Mouse (Mus musculus) gastrocnemius, postnatal 14 days (tissue): ENCODE data around the gene Ldlrad3. TPM values are rescaled to one million over a fixed set of nuclear protein-coding genes. Genes with fewer than 3 reads are reported as not detected.

ENCODE experiments used
- DNase-seq: peaks from one replicate; pipeline ENCODE4 v3.0.0; 2021; ENCODE audit warnings: mixed read lengths
- intact Hi-C: fragments of 180-260 bp; cut with DNase I; formaldehyde crosslinking; loops from one replicate; pipeline ENCODE4 v1.15.1; 2025; ENCODE audit warnings: low total_unique reads
- total RNA-seq, 2 experiments: library from RNA; stranded (reverse); gene quantifications; 2 replicates each; pipeline ENCODE4 v1.2.3; 2021

Ldlrad3 gene
- total RNA-seq, 2 experiments from 2014 or later, result 7.3 to 8.8 TPM

DNA sequence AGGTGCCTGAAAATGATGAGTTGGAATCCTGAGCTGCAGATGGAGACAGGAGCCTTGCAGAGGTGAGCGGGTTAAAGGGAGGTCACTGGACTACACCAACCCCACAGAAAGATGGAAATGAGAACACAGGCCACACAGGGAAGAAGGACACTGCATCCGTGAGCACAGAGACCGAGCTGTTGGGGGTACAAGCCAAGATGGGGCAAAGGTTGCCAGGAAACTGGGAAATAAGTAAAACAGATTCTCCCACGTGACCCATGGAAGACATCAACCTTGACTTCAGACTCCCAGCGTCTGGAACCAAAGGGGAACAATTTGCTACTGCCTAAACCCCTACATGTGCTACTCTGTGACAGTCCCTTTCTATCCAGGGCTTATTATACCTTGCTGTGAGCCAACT is 33.3 kb downstream of the Ldlrad3 start:
- intact Hi-C loops, result no loop called here

DNA sequence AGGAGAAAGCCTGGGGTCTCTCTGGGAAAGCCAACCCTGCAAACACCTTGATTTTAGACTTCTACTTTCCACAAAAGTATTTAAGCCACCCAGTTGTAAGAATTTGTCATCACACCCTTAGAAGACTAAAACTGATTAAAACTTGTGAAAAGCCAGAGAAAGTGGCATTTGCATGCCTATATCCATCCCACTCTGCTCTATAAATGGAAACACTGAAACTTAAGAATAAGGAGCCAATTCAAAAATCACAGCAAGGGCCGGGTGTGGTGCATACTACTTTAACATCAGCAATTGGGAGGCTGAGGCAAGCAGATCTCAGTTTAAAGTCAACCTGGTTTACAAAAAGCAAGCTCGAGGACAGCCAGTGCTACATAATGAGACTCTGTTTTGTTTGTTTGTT is 37.1 kb downstream of the Ldlrad3 start:
- intact Hi-C loops, result no loop called here
- no peak for DNase-seq

More for the DNA sequence above, 33.3 kb downstream of the Ldlrad3 start:
- DNase-seq, result no peak

DNA sequence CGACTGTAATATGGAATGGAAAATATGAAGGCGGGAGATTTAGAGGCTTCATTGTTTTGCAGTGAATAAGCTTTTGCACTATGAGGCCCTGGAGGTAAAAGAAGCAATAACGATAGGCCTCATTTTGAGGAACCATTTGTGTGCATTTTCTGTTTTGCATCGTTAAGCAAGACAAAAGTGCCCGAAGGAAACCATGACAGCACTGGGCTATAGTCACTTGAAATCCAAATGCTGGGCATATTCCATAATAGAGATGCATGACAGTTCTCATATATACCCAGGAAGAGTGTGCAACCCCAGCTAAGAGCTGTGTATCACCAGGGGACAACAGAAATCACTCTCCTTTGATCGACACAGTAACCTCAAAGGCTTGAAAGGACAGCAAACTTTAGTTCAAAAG is 38.1 kb downstream of the Ldlrad3 start:
- intact Hi-C loops, result no loop called here
- DNase-seq, result no peak

DNA sequence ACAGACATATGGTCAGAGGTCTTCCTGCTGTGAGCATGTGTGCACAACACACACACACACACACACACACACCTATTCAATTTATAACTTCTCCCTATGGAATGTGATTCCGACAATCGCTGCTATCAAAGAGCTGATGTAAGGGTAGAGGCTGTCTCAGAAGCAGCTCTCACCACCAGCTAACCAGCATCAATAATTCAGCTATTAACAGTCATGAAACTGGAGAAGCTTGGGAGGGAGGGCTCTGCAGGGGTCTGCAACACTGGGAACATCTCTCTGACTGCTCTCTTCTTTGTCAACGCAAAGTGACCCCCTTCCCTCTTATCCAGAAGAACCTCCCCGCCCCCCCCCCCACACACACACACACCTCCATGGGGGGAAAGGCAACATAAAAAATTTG is 38.6 kb downstream of the Ldlrad3 start:
- intact Hi-C loops, result no loop called here
- no peak for DNase-seq

DNA sequence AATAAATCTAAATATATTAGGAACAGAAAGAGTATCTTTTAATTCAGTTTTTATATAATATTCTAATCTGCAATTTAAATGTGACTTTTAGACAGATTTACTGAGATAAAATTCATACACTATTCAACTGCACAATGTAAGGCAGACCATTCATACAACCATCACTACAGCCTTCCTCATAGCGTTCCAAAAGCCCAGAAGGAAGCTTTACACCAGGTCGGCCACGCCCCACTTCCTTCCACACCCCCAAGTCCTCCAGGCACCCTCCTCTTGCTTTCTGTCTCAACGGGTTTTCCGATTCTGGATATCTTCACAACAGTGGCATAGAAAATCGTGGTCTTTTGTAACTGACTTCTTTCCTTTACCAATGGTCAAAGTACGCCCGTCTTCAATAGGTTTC is 39.8 kb downstream of the Ldlrad3 start:
- intact Hi-C loops, result no loop called here
- no peak for DNase-seq

DNA sequence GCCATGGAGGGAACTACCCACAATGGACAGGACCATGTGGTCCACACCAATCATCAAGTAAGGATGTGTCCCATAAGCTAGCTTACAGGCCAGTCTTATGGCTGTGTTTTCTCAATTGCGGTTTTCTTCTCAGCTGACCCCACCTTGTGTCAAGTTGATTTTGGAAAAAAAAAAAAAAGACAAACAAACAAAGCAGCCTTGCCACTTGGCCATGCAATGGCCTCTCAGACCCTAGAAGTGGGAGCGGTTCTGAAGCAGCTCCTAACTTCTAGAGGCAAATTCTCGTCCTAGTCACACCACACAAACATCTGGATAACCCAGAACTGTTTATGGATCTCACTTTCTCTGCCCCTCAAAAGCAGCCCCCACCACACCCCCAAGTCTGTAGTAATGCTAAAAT is 41.1 kb downstream of the Ldlrad3 start:
- DNase-seq, result no peak
- intact Hi-C loops, result no loop called here

DNA sequence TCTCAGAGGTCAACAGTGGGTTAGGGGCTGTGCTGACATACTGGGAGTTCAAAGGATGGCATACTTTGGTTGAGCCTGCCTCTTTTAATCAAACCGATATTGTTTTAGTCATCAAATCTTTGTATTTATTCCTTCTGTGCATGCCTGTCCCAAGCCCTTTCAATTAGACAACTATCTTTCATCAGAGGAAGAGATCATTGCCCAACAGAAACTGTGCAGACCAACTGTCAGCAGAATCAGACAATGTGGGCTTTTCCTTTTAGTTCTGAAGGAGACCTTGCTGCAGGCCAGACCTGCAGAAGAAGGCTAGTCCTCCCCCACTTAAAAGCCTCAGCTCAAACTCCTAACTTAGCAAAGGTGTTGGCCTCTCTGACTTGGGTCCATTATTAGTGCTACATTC is 41.9 kb downstream of the Ldlrad3 start:
- DNase-seq, result no peak
- intact Hi-C loops, result no loop called here

DNA sequence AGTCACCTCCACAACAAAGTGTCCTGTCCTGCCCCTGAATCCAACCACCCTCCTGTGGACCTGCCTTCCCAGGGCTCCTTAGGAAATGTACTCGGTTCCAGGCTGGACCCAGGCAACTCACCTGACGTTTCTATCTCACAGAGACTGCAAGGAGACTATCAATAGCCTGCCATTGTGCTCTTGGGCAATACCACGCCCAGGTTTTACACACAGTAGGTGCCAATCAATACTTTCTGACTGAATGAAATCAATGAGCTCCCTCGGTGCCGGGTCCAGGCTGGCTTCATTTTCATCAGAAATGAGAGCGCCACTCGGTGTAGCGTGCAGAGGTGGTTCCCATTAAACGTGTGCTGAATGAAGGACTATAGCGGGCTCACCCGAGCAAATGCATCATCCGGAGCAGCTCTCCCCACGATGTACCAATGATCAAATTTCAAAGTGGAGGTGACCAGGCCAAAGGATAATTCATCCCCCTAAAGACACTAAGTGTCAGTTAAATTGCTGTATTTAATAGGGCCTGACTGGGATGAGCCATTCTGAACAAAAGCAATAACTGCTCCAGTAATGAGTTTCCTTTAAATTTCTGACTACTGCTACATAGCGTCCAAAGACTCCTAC is 43.4 kb downstream of the Ldlrad3 start:
- no peak for DNase-seq
- intact Hi-C loops, result no loop called here

DNA sequence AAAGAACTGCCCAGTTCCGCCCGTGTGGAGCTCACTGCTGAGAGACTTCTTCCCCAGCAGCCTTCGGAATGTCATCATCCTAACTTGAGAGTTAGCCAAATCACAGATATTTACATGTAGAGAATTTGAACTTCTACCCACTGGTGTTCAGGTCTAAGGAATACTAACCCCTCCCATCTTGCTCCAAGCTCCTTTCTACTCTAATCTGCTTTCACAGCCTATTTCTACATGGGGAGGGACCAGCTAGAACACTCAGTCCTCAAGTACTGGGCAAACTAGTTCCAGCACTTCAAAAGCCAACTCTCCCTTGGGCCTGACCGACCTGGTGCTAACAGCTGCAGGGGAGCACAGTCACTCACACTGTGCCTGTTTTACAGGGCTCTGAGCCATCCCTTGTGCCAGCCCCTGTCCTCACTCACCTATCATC is 44.0 kb downstream of the Ldlrad3 start:
- intact Hi-C loops, result no loop called here

DNA sequence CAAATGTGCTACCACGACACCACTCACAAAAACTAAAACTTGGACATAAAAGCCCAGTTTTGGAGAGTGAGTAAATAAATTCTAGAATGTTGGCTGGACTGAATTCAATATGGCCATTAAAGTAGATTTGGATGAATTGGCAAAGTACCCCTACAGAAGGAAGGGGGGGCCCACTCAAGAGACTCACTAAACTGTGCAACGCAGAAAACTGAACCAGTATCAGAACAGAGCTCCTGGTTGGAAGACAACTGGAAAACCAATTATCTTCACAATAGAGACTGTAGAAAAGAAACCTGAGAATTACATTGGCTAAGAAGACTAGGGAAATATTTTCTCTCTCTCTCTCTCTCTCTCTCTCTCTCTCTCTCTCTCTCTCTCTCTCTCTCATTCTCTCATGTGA is 45.0 kb downstream of the Ldlrad3 start:
- intact Hi-C loops, result no loop called here

More for the DNA sequence above, 44.0 kb downstream of the Ldlrad3 start:
- DNase-seq, result no peak

DNA sequence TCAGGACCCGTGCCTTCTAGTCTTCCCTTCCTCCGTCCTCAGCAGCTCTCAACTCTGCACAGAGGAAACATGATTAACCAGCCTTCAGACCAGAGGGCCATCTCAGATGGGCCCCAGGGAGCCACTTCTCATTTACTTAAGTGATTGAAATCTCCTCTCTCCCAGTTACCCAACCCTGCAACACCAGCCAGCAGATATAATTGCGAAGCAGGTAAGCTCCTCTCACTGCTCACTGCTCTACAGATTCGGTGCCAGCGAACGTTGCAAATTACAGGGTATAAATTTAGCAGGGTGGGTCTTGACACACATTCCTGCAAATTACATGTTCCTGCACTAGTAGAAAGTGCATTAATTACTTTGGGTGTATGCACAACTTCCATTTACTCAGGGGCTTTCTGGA is 48.3 kb downstream of the Ldlrad3 start:
- DNase-seq, result no peak

More for the DNA sequence above, 45.0 kb downstream of the Ldlrad3 start:
- no peak for DNase-seq

DNA sequence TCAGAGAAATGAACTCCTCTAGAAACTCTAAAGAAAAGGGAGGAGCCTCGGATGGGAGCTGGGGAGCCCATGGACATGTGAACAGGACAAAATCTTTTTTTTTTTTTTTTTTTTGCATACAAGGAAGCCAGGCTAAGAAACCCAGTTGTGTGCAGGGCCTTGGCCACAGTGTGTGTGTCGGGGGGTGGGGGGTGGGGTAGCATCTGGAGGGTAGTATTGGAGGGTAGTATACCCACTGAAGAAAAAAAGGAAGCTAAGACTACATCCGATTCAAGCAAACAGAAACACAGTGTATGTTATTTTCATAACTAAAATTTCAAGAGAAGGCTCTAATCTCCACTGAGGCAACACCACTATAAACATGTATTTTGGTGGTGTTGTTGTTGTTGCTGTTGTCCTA is 50.0 kb downstream of the Ldlrad3 start:
- intact Hi-C loops, result no loop called here
- DNase-seq, result no peak

More for the DNA sequence above, 48.3 kb downstream of the Ldlrad3 start:
- intact Hi-C loops, result no loop called here

DNA sequence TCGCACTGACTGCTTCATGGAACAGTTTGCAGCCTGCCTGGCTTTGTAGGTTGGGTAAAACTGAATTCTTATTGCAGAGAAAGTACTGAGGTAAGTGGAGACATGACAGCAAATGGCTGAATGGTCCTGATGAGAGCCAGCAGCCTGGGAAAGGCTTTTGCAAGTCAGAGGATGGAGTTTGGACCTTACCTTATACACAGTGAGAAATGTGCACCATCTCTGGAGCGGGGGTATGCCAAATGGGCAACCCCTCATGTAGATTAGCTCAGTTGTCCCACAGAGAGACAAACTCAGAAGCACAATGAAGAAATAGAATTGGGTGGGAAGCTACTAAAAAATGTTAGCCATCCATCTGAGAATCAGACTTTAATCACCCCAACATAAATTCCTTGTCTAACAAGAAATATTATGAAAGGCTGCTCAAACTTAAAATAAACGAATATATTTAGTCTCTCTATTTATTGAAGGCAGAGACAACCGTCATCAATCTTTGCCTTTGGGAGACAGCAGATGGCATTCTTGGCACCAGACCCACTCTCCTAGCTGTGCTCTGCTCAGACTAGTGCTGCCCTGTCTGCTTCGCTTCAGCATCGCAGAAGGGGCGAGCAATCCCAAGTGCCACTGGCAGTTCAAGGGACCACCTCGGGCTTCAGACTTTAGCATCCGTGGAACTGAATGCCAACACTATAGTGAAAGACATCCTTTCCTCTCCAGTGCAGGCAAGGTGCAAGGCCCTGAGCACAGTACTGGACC is 51.5 kb downstream of the Ldlrad3 start:
- intact Hi-C loops, result no loop called here
- peak; percentile 43 for DNase-seq

DNA sequence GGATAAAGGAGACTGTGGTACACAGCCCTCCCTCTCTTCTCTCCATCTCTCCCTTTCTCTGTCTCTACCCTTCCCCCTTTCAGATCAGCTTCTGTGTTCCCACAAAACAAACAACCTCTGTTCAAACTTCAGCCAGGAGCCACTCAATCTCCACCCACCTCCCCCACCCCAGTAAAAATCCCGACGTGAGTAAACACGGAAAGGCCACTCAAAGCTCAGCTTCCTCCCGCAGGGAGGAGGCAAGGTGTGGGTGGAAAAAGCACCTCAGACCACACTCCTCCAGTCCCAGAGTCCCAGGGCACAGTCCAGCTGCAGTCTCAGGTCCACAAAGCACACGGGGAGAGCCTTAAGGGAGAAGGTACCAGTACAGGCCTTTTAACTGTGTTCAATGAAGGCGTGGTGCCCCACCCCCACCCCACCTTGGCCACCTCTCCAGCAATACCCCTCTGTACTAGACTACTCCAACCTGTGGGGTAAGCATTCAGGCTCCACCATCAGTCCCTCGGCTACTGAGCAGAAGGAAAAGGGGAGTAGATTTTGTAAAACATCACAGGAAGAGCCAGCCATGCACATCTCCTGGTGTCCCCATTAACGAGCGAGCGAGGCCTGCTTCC is 53.1 kb downstream of the Ldlrad3 start:
- intact Hi-C loops, result no loop called here
- DNase-seq, result no peak

DNA sequence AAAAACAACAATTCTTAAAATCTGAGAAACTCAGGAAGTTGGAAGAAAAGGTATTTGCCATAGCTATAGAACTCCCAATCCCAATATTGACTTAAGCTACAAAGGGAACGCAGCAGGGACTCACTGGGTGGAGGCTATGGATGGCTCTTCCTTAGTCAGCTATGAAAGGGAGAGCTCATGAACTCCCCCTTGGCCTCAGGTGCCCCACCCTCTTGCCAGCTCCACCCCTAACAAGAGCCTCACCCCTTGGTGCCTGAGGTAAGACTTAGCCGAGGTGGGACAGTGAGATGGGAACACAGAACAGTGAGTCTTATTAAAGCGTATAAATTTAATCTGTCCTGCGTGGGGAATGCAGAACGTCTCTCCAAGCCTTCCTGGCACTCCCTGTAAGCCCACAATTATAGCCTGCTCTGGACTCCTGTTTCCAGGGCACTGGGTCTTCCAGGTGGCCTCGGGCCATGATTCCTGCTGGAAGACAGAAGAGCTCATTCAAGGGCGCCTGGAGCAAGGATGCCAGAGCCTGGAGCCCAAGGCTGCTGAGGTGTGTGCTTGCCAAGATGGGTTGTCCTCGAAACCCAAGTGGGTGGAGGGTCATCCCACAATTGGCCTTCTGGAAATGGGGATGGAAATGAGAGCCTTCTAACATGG is 55.9 kb downstream of the Ldlrad3 start:
- intact Hi-C loops, result no loop called here
- peak; percentile 81 for DNase-seq

DNA sequence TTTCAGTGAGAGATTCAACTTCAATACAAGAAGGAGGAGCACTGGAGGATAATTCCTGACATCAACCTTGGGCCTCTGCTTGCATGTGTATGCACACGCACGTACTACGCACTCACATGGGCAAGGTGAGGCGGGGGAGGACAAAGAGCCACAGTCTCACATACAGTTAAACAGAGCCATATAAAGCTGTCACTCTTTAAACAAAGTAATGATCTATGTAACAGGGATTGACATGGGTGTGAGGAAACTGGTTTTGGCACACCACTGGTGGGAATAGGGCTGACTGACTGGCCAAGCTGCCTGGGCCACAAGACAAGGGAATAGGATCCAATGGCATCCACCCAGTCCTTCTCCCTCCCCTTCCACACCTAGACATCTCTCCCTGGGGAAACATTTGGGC is 57.0 kb downstream of the Ldlrad3 start:
- intact Hi-C loops, result no loop called here
- no peak for DNase-seq

DNA sequence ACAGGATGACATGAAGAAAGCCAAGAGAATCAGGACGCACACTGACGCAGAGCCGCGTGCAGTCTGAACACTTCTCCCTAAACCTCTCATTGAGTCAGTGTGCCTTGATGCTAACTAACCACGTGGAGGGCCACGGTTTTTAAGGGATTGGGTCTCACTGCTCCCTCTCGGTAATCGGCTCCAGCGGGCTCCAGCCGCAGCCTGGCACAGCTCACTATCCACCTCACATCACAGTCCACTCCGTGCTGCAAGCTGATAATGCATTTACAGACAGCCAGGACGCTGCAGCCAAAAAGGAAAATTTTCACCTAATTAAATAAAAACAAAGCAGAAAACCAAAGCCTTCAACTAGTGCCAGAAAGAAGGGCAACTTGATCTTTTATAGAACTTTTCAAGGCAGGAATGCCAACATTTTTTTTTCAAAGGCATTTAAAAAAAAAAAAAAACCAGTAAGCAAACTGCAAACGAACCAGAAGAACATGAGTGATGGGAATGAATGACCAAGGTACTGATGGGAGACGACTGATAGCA is 57.6 kb downstream of the Ldlrad3 start:
- no peak for DNase-seq
- intact Hi-C loops, result no loop called here

DNA sequence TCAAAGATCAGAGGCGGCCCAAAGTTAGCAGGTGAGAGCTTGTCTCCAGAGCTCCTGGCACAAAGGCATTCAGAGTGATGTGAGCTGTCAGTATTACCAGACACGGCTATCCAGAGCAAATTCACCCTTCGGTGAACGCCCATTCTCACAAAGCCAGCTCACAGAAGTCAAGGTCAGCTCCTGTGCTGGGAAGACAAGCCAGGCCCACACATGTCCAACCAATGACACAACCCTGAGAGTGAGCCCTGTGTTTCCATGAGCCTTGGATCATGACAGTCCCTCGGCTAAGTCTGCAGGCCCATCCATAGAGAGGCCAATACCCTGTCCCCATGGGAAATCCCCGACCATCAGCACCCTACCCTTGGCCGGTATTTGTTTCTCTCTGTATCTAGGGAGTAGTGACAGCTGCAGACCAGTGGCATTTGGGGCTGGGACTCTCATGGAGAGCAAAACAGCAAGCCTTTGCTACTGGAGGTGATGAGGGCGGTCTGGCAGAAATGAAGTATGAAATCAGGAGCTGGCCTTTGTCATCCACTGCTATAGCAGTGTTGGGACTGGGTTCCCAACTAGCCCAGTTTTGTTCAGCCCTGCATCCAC is 58.3 kb downstream of the Ldlrad3 start:
- DNase-seq, result no peak

DNA sequence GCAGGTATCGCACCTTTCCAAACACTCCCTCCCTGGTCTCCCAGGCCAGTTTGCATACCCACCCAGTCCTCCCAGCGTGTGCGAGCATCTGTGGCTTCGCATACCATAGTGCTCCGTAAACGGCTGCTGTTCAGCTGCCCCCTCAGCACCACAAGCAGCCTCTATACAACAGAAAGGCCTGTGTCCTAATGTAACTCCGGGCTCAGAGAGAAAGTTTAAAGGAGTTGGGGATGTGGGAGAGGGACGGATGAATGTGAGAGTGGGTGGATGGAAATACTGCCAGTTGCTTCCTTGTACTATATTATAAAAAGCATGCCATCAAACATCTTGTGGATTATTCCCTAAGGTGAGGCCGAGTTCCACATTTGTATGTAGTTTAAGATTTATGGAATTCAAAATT is 59.0 kb downstream of the Ldlrad3 start:
- intact Hi-C loops, result no loop called here
- no peak for DNase-seq

More for the DNA sequence above, 58.3 kb downstream of the Ldlrad3 start:
- intact Hi-C loops, result no loop called here

DNA sequence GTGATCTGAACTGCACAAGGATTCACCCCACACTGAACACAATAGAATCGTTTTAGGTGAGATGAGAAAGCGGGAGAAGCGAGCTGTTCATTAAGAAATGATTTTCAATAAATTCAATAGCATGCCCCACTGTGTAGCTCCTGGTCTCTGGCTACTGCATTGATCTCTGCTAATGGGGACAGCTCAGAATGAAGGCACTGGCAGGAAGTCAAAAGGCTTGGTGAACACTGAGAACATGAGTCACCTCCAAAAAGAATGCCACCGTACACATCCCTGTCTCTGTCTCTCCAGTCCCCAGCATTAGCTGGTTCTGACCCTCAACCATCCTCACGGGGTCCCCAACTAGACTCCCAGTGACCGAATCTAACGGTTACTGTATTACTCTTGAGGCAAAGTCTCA is 60.1 kb downstream of the Ldlrad3 start:
- intact Hi-C loops, result no loop called here
- DNase-seq, result no peak
